Mouse (Mus musculus) layer of hippocampus, adult 8-10 months (tissue): ENCODE measurements at regions not wholly inside any gene's neighbourhood (a gene's known extent, or its start where the extent isn't known, plus 50 kb on each side); places are given as distances from the start of the nearest gene placed in this dataset.
"Not testable (repeated sequence)": the region's sequence is repeated elsewhere in the genome, so short reads cannot be mapped to it uniquely, and the experiment has no call there.

Experiments
- DNase-seq, 2 experiments: peaks; one replicate each; pipeline ENCODE4 v3.0.0; 2022; ENCODE audit warnings: low spot score in 2 of 2

DNA sequence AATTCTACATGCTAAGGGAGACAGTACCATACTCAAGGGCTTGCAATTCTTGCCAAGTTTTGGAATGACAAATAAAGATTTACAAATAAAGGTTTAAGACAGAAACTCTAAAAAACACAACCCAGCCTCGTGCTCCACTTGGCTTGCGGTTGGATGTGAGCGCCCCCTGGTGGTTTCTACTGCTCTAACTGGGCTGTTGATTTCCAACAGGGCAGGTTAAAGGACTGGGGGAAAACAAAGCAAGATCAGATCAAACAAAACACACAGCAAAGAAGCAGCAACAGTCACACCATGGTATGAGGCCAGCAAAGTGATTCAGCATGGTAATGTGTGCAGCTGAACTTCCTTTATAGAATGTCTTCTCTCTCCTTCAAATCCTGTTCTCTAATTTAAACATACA, 339.2 kb downstream of the Adam3 start:
- peak; percentile 36 to 74 for DNase-seq

DNA sequence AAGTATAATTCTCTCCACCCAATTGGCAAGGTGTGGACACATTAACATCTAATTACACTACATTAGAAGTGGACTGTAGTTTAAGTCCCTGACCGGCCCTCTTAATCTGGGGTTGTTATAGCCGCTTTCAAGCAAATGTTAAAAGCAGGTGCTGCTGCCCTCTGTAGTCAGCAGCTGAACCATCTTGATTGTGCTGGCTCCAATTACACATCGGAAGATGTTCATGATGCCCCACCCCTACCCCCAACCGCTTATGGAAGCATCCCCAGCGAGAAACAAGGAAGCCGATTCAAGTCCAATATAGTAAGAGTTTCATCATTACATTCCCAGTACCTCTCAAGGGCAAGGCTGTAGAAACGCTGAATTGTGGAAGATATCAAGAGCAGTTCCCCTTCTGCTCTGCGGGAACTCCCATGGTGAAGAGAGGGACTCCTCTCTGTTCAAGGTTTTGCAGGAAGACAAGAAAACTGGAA, 341.7 kb downstream of the Adam3 start:
- DNase-seq = no peak

DNA sequence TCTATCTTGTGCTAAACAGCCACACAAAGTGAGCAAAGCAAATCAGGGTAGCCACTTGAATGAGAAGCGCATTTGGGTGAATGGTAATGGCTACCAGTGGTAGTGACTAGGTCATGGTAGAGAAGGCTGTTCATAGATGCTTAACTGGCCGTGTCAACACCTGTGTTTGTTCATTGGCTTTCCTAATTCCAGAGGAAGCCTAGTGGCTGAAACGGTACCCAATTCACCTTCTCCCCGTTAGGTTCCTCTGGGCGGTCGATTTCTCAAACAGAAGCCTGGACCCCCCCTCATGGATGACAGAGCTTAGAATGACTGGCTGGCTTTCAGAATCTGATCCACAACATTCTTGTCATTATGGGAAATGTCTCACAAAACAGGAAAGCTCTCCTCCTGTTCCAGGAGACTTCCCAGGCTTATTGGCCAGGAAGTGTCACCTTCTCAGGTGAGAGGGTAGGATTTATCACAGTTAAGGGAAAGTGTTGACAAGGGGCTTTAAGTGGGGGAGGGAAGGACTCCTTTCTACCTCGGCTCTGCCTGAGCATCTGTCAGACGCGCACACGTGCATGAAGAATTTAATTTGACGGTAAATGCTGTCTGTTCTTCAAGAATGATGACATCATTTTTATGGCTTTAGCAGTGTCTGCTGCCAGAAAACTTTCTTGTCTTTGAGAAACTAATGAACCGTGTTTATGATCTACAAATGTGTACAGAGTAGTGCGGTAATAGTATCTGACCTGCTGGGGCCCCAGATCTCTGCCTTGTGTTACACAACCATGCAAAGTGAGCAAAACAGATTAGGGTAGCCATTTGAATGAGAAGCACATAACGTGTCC, 342.3 kb downstream of the Adam3 start:
- DNase-seq = no peak

DNA sequence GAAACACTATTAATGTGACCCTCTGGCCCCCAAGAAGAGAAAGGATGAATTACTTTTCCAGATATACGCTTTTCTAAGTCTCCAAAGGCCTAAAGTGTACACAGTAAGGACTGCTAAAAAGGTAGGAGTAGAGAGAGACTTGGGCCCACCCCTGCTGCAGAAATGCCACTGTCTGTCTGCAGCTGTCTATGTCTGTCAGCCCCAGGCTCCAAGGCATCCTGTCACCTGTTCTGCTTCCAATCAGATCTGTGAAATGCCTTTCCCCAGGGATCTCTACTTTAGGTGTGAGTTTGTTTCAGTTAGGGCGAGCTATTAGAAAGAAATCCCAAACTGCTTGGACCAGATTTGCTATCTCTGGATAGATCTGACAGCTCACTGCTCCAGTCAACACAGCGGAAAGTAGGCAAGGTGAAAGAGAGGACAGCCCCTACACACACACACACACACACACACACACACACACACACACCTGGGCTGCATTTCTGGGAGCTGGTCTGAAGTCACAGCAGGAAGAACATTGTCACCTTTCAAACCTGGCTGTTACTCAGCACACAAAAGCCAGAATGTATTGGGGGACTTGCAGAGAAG, 343.9 kb downstream of the Adam3 start:
- no peak for DNase-seq

DNA sequence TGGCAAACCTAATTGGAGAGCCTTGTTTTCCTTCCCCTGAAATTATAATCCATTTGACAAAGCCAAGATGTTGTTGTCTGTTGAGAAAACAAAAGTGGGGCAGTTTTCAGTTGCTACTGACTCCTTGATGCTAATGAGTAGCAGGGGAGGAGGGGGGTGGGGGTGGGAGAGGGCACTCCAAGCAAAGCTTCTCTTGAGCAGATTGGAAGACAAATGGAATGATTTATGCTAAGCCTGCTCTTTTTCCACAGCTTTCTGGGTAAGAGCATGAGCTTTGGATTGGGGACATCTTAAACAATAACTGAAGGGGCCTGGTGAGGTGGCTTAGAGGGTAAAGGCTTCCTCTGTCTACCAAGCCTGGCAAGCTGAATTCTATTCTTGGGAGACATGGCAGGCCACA, 347.6 kb downstream of the Adam3 start:
- DNase-seq = no peak

DNA sequence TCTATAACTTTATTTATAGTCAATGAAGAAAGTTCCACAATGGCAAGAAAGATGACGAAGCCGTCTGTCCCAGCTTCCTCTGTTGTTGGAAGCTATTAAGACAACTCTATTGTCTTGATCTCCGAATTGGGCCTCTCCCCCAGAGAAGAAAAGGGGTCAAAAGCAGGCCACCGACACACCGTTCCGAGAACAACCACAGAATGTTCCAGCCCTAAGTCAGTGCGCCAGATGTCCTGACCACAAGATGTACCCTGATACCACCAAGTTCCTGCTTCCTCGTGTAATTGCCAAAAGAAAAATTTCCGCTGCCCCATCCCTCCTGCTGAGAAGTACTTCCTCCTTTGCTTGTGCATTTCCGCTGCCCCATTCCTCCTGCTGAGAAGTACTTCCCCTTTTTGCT, 348.8 kb downstream of the Adam3 start:
- not testable (repeated sequence) for DNase-seq

DNA sequence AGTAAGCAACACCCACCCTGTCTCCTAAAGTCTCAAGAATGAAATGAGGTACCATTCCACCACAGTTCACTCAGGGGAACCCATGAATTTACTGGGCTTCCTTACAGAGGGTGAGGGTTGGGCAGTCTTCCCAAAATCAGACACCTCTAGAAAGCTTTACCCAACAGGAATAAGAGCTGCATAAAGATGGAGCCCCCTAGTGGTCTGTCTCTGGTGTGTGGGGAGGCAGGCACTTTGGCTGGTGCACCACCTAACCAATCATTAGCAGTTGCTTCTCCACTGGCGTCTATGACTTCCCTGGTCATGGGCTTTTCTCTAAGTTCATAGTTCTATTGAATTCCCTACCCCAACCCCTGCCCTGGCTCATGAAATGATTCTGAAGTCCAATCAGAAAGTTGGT, 351.1 kb downstream of the Adam3 start:
- DNase-seq = no peak

DNA sequence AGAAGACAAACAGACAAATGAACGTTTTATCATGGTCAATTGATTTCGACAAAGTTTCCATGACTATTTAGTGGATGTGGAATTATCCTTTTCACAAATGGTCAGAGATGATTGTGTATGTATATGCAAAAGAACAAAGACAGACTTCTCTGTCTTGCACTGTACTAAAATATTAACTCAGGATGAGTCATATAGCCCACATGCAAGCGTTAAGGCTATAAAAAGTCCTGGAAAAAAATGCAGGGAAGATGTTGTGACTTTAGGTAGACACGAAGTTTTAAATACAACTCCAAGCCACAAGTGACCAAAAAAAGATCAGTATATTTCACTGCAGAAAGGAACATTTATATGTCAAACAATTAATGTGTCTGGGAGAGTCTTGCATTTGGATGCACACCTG, 353.6 kb downstream of the Adam3 start:
- no peak for DNase-seq

DNA sequence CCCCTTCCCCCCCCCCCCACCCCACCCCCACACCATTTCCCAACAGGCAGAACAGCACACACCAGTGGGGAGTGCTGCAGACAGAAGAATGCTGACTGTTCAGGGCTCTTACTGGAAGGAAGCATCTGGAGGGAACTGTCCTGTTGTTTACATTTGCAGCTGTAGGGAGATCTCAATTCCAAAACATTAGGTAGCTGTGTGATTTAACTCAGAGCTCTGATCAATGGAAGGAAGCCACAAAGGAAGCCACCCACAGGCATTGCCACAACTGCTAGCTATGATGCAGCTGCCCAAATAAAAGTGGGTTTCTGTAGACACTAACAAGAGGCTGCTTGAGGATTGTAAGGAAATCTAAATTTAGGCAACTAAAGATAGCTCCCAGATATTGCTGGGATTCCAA, 359.7 kb downstream of the Adam3 start:
- no peak for DNase-seq

DNA sequence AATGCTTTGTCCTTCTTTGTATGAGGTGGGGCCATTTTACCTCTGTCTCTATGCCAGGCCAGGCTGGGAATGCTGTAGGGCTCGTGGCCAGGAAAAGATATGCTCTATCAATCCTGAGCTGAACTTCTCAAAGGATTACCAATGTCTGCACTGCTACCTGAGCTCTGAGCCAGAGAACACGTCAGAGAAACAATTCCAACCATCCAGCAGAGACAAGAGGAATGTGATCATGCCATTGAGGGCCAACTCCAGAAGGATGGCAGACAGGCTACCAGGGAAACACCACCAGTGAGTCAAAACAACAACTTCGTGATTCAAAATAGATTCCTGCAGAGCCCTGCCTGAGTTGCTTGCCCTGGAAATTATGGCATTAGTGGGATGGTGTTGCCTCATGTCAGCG, 361.0 kb downstream of the Adam3 start:
- no peak for DNase-seq

DNA sequence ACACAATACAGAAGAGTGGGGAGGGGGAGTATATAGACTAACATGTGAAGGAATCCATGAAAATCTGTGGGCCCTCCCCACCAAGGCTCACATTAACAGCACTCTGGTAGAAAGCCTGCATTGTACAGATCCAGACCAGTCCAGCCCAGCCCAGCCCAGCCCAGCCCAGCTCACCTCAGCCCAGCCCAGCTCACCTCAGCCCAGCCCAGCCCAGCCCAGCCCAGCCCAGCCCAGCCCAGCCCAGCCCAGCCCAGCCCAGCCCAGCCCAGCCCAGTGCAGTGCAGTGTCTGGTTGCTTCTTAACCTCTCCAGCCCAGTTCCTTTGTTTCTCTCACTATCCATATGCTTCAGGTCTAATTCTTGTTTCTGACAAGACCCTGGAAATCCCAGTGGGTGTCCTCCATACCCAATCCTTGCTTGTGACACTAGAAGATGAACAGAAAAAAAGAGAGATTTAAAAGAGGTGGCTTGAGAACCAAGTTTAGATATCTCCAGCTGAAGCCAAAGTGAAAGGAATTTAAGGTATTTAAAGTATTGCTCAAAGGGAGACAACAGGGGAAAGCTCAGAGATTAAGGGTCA, 366.5 kb downstream of the Adam3 start:
- DNase-seq = no peak

DNA sequence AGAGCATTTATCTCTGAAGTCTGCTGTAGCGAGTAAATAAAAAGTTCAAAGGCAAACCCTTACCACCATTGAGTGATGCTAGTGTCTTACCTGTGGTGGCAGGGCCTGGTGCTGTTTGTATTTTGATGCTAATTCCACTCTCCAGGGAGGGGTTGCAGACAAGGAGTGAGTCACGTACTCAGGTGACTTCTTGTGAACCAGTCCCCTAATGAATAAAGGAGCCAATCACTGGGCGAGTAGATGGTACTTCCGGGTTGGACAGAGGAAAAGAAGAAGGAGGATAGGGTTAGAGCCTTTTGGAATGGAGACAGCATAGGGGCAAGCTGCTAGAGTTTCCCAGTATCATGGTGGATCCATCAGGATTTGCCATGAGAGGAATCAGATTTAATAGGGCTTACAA, 370.5 kb downstream of the Adam3 start:
- DNase-seq = no peak

DNA sequence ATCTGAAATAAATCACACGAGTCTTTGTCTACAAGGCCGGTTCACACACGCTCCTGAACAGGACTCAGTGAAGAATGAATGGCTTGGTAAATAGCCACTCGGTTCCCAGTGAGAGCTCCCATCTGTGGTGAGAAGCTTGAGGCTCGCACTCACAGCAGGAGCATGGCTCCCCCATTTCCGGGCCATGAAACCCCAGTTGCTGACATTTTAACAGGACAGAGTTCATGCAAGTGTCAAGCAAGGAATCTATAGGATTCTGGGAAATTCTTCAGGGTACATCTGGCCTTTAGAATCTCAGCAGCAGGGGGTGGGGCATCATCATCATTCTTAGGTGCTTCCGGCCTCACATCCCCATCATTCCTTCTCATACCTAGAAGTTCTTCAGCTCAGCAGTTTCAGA, 371.8 kb downstream of the Adam3 start:
- no peak for DNase-seq

DNA sequence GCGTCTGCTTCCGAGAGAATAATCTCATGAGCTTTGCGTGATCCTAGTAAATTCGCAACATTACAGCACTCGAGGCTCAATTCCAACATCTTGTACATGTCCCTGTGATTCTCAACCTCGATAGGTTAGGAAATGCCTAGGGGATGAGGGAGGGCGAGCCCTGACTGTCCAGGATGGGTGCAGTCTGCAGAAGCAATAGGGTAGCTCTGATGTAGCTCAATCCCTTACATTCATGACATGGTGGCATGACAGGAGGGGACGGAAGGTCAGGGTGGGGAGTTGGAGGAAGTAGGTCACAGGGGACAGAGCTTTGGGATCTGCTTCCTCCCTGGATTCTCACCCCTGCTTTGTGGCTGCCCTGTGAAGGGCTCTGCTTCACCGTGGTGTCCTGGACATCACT, 373.3 kb downstream of the Adam3 start:
- DNase-seq = no peak

DNA sequence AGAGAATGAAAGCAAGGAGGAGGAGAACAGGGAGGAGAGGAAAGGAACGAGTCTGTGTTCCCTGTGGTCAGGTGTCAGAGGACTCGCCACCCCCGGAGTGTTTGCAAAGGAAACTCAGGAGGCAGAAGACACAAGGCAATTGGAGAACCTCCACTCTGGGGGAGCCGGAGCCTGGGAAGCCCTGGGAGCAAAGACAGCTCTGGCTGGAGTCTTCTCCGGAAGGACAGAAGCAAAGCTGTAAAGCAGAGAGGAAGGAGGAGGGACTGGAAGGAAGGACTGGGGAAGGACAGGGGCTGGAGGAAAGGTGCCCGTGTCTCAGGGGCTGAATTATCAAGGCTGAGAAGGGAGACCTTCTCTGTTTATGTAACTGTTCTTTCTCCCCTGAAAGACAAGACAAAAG, 373.9 kb downstream of the Adam3 start:
- DNase-seq = no peak

DNA sequence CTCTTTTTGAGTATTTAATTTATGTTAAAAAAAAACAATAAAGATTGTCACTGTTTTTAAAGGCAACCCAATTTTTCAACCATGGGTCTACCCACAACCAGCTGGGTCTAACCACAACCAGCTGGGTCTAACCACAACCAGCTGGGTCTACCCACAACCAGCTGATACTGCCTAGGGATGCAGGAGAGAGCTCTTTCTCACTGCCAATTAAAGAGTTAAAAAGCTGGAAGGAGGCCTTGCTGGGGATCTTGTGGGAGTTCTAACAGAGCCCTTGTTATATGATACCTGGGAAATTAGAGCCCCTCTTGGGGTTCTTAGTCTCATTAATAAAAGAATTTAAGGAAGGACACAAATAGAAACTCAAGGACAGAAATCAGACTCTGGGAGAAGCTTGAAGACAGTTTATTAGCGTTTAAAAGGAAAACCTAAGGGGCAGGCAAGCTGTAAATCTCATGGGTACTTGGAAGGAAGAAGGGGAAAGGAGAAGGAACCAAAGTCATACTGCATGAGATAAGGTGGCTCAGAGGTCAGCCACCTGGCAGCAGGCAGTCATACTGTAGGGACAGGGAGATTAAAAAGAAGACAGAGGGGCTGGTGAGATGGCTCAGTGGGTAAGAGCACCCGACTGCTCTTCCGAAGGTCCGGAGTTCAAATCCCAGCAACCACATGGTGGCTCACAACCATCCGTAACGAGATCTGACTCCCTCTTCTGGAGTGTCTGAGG, 379.1 kb downstream of the Adam3 start:
- no peak for DNase-seq

DNA sequence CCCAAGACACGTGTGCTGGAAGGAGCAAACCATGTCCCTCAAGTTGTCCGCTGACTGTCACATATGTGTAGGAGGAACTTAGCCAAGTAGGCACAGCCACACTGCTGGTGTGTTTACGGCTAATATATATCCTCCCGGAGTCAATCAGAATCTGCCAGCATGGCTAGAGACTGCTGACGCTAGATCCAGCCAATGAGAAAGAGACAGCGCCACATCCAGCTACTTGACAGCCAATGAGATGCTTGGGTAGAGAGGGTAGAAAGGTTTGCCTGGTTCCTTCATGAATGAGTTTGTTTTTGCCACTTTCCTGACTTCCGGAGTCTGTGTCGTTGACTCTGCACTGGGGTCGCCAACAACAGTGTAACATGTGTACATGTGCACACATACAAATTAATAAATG, 387.0 kb downstream of the Adam3 start:
- no peak for DNase-seq

DNA sequence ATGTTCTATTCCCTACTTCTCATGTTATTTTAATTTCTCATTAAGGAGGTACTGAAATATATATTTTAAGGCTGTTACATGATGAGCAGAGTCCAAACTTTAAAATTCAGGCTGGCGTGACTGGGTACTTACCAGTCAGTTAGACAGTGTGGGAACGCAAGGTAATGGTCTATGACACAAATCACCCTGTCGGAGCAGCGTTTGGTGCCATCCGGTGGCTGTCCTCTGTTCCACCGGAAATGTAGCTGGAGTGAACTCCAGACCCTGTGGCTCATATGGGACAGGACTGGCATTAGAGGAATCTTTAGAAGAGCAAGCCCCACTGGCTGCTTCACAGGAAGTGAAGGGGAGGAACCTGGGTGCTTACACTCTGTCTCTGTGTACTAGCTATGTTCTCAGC, 388.0 kb downstream of the Adam3 start:
- peak in 1 of 2 experiments; percentile 26 for DNase-seq

DNA sequence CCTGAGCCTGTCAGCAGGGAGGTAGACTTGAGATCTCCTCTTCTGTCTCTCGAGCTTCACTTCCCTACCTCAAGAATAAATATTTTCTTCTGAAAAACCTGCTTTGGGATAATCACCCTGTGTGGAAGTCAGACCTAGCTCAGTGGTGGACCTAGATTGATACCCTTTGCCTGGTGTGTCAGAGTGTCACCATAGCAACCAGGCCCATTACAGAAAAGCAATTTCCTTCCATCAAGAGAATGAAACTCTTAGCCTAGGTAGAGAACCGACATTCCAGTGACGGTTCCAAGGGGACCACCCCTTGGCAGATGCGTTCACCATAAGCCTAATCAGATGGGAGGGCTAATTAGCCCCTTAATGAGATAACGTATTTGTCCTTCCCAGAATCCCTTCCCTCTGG, 389.9 kb downstream of the Adam3 start:
- DNase-seq = no peak

DNA sequence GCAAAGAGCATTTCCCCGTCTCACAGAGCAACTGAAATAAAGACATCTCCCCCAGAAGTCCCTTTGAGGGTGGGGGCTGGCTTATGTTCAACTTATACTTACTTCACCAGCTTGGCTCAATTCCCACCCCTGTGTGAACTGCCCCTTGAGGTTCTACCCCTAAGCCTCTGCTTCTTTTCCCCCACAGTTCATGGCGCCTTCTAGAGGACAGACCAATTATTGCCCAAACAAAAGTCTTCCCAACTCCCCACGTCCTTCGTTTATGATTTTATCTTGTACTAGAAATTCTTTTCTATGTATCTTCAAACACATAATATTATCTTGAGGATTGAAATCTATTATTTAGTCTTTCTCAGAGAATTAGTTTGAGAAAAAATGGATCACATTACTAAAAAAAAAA, 391.9 kb downstream of the Adam3 start:
- no peak for DNase-seq

DNA sequence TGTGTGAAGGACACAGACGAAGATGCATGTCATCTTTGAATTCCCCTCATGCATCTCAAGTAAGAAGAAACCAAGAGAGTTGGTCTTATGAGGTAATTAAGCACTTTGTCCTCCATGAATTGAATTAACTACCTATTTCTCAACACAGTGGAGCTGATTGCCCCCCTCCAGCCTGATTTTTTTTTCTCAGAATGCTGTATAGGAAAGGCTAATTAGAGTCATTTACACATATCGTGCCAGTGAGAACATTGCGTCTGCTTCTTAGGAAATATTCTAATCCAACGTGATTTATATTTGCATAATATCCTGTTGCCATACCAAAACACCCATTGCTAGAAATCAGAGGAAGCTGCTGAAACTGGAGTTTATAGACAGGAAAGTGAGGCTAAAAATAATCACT, 414.8 kb downstream of the Adam3 start:
- DNase-seq = no peak

DNA sequence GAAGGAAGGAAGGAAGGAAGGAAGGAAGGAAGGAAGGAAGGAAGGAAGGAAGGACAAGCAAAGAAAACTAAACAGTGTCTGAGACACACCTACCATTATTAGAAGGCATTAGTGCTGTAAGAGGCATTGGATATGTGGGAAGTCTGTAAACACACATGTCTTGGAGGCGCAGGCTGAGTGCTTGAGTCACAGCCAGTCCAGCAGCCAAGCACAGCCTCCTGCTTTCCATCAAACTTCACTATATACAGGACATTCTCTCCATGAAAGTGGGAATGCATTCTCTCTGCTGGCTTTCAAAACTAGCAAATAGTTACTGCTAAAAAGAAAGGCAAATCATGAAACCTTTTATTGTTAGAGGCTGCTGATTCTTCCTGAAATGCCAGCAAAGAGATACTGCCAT, 431.1 kb downstream of the Adam3 start:
- DNase-seq = no peak
